Mouse (Mus musculus): ENCODE results near the gene Stbd1. TPM values are rescaled to one million over a fixed set of nuclear protein-coding genes. Genes with fewer than 3 reads are reported as not detected.

The Stbd1 gene
- polyA plus RNA-seq, 1 experiment from 2014 or later = 13.4 TPM

DNA sequence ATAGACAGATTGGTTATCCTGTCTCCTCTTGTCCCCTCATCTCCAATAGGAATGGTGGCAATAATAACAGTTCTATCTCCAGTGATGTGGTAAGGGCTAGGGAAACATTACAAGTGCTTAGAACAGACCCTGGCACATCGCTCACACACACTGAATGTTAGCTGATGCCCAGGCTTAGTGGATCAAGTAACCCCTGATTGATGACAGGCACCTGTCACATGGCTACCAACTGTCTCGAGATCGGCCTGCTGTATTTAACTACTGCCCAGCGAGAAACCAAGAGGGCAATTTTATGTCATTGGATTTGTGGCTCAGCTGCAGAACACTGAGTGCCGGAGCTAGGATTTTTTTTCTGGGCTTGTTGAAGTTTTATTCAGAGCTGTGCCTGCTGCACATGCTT, 7.8 kb upstream of the Stbd1 start:
- H3K4me2 ChIP-seq = no peak overlapping the region
- no peaks in the 10 kb centered on the region for H3K36me3 ChIP-seq
- H3K27ac ChIP-seq = no peak overlapping the region
- no peaks in the 10 kb centered on the region for H3K27me3 ChIP-seq
- no peak for ATAC-seq (ENCODE audit: insufficient number of reproducible peaks, insufficient read depth, low FRiP score, low TSS enrichment, low read depth)
- 78% methylated on average over 5 of the region's 5 CpGs for WGBS
- no peaks in the 10 kb centered on the region for H3K4me1 ChIP-seq
- no peak overlapping the region for H3K9ac ChIP-seq
- no peak overlapping the region for H3K4me3 ChIP-seq
- no peaks in the 10 kb centered on the region for H3K9me3 ChIP-seq

- no peak for ATAC-seq (ENCODE audit: insufficient number of reproducible peaks, insufficient read depth, low FRiP score, low TSS enrichment, low read depth)
- no peak overlapping the region for H3K27ac ChIP-seq
- WGBS = 90% methylated on average over 8 of the region's 8 CpGs
- H3K4me2 ChIP-seq = no peak overlapping the region
- H3K9ac ChIP-seq = no peak overlapping the region
- H3K27me3 ChIP-seq = peaks cover 4% of the 10 kb centered on the region
- H3K36me3 ChIP-seq = no peaks in the 10 kb centered on the region
- H3K4me1 ChIP-seq = no peaks in the 10 kb centered on the region
- H3K4me3 ChIP-seq = no peak overlapping the region
- H3K9me3 ChIP-seq = no peaks in the 10 kb centered on the region
Measured at GRCm38 (mm10) chr5:92596865-92597264, 6.0 kb upstream of the Stbd1 start.

DNA sequence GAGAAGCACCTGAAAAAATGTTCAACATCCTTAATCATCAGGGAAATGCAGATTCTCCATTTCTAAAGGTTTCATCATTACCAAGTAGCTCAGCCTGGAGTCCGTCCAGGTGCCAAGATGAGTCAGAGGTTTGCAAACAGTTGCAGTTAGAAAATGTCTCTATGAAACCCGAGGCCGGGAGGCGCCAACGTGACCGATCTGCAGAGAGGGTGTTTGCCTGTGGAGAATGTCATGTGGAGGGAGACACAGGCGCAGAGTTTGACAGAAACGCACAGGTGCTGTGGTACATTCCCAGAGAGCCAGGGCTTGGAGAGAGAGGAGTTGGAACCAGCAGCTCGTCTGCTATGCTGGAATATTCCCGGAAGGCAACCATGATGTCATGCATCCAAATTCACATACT, 3.8 kb upstream of the Stbd1 start:
- no peak overlapping the region for H3K27ac ChIP-seq
- no peak overlapping the region for H3K9ac ChIP-seq
- WGBS = 79% methylated on average over 10 of the region's 10 CpGs
- H3K9me3 ChIP-seq = no peaks in the 10 kb centered on the region
- no peaks in the 10 kb centered on the region for H3K4me1 ChIP-seq
- H3K4me2 ChIP-seq = no peak overlapping the region
- H3K27me3 ChIP-seq = peaks cover 6% of the 10 kb centered on the region
- ATAC-seq (ENCODE audit: insufficient number of reproducible peaks, insufficient read depth, low FRiP score, low TSS enrichment, low read depth) = no peak
- no peaks in the 10 kb centered on the region for H3K36me3 ChIP-seq
- no peak overlapping the region for H3K4me3 ChIP-seq

DNA sequence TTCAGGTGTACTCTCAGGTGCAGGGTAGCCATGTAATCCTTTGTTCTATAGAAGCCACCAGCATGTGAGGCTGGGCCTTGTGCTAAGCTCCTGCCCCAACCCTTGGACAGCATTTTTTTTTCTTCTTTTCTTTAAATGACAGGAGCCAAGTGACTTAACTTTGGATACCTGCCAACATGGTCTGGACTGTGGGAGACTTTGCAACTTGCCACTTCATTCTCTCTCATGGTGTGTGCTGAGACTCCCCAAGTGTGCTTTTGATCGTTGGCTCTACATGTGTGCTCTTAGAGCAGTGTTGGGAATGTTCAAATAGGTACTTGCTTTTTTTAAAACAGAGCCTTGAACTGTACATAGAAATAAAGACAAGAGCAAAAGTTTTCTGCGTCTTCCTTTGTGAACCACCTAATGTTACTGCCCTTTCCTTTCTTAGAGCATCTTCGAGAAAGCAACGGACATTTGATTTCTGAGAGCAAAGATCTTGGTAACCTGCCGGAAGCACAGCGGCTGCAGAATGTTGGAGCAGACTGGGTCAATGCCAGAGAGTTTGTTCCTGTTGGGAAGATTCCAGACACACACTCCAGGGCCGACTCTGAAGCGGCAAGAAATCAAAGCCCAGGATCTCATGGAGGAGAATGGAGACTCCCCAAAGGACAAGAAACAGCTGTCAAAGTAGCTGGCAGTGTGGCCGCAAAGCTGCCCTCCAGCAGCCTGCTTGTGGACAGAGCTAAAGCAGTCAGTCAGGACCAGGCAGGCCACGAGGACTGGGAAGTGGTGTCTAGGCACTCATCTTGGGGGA, 1.8 kb downstream of the Stbd1 start:
- H3K9me3 ChIP-seq = no peaks in the 10 kb centered on the region
- 79% methylated on average over 10 of the region's 10 CpGs for WGBS

GRCm38 (mm10) chr5:92607492-92608229, 4.8 kb downstream of the Stbd1 start:
- H3K4me2 ChIP-seq = no peak overlapping the region
- H3K4me1 ChIP-seq = no peaks in the 10 kb centered on the region
- no peak overlapping the region for H3K9ac ChIP-seq
- no peaks in the 10 kb centered on the region for H3K27me3 ChIP-seq
- H3K9me3 ChIP-seq = no peaks in the 10 kb centered on the region
- 83% methylated on average over 5 of the region's 5 CpGs for WGBS
- H3K27ac ChIP-seq = no peak overlapping the region
- no peak overlapping the region for H3K4me3 ChIP-seq
- H3K36me3 ChIP-seq = peaks cover 4% of the 10 kb centered on the region; the same call in 1 of the 2 replicates
- ATAC-seq (ENCODE audit: insufficient number of reproducible peaks, insufficient read depth, low FRiP score, low TSS enrichment, low read depth) = no peak

More for the DNA sequence above, 1.8 kb downstream of the Stbd1 start:
- Histone ChIP-seq H3K36me3 (peaks cover 4% of the 10 kb centered on the region; the same call in 1 of the 2 replicates), H3K4me3 (no peak overlapping the region), H3K9ac (no peak overlapping the region), H3K27me3 (peaks cover 6% of the 10 kb centered on the region), H3K4me2 (no peak overlapping the region), H3K27ac (no peak overlapping the region), H3K4me1 (no peaks in the 10 kb centered on the region)
- ATAC-seq (ENCODE audit: insufficient number of reproducible peaks, insufficient read depth, low FRiP score, low TSS enrichment, low read depth) = no peak

- H3K27me3 ChIP-seq = no peaks in the 10 kb centered on the region
- H3K27ac ChIP-seq = no peak overlapping the region
- H3K4me1 ChIP-seq = no peaks in the 10 kb centered on the region
- WGBS = 89% methylated on average over 4 of the region's 4 CpGs
- no peak overlapping the region for H3K9ac ChIP-seq
- no peak overlapping the region for H3K4me2 ChIP-seq
- ATAC-seq (ENCODE audit: insufficient number of reproducible peaks, insufficient read depth, low FRiP score, low TSS enrichment, low read depth) = no peak
- H3K4me3 ChIP-seq = no peak overlapping the region
- no peaks in the 10 kb centered on the region for H3K36me3 ChIP-seq
- no peaks in the 10 kb centered on the region for H3K9me3 ChIP-seq
Measured at GRCm38 (mm10) chr5:92612756-92613155, 9.9 kb downstream of the Stbd1 start.

GRCm38 (mm10) chr5:92621883-92622282, 19.0 kb downstream of the Stbd1 start:
- Histone ChIP-seq H3K4me3 (no peak overlapping the region), H3K4me2 (no peak overlapping the region), H3K9ac (no peak overlapping the region), H3K9me3 (no peaks in the 10 kb centered on the region), H3K4me1 (no peaks in the 10 kb centered on the region), H3K36me3 (no peaks in the 10 kb centered on the region), H3K27me3 (no peaks in the 10 kb centered on the region), H3K27ac (no peak overlapping the region)
- 64% methylated on average over 5 of the region's 5 CpGs for WGBS
- ATAC-seq (ENCODE audit: insufficient number of reproducible peaks, insufficient read depth, low FRiP score, low TSS enrichment, low read depth) = no peak

- Histone ChIP-seq H3K9ac (no peak overlapping the region), H3K36me3 (no peaks in the 10 kb centered on the region), H3K9me3 (no peaks in the 10 kb centered on the region), H3K4me3 (no peak overlapping the region), H3K4me2 (no peak overlapping the region), H3K4me1 (no peaks in the 10 kb centered on the region), H3K27me3 (no peaks in the 10 kb centered on the region), H3K27ac (no peak overlapping the region)
- 72% methylated on average over 7 of the region's 7 CpGs for WGBS
- no peak for ATAC-seq (ENCODE audit: insufficient number of reproducible peaks, insufficient read depth, low FRiP score, low TSS enrichment, low read depth)
Measured at GRCm38 (mm10) chr5:92627896-92628295, 25.1 kb downstream of the Stbd1 start.

- Histone ChIP-seq H3K27me3 (no peaks in the 10 kb centered on the region), H3K9ac (no peak overlapping the region), H3K4me3 (no peak overlapping the region), H3K36me3 (no peaks in the 10 kb centered on the region), H3K4me2 (no peak overlapping the region), H3K9me3 (no peaks in the 10 kb centered on the region), H3K4me1 (no peaks in the 10 kb centered on the region), H3K27ac (no peak overlapping the region)
- 58% methylated on average over 4 of the region's 4 CpGs for WGBS
- ATAC-seq (ENCODE audit: insufficient number of reproducible peaks, insufficient read depth, low FRiP score, low TSS enrichment, low read depth) = no peak
Measured at GRCm38 (mm10) chr5:92633526-92633925, 30.7 kb downstream of the Stbd1 start.

GRCm38 (mm10) chr5:92634916-92635315, 32.1 kb downstream of the Stbd1 start:
- no peaks in the 10 kb centered on the region for H3K36me3 ChIP-seq
- WGBS = 75% methylated on average over 3 of the region's 3 CpGs
- no peak overlapping the region for H3K4me2 ChIP-seq
- H3K9ac ChIP-seq = no peak overlapping the region
- H3K9me3 ChIP-seq = no peaks in the 10 kb centered on the region
- no peak overlapping the region for H3K4me3 ChIP-seq
- no peak overlapping the region for H3K27ac ChIP-seq
- H3K4me1 ChIP-seq = no peaks in the 10 kb centered on the region
- no peak for ATAC-seq (ENCODE audit: insufficient number of reproducible peaks, insufficient read depth, low FRiP score, low TSS enrichment, low read depth)
- H3K27me3 ChIP-seq = no peaks in the 10 kb centered on the region

- 88% methylated on average over 5 of the region's 5 CpGs for WGBS
- Histone ChIP-seq H3K36me3 (no peaks in the 10 kb centered on the region), H3K4me3 (no peak overlapping the region), H3K4me2 (no peak overlapping the region), H3K27me3 (no peaks in the 10 kb centered on the region), H3K4me1 (no peaks in the 10 kb centered on the region), H3K27ac (no peak overlapping the region), H3K9me3 (no peaks in the 10 kb centered on the region), H3K9ac (no peak overlapping the region)
- no peak for ATAC-seq (ENCODE audit: insufficient number of reproducible peaks, insufficient read depth, low FRiP score, low TSS enrichment, low read depth)
Measured at GRCm38 (mm10) chr5:92635891-92636290, 33.0 kb downstream of the Stbd1 start.

GRCm38 (mm10) chr5:92640861-92641260, 38.0 kb downstream of the Stbd1 start:
- Histone ChIP-seq H3K27ac (no peak overlapping the region), H3K36me3 (no peaks in the 10 kb centered on the region), H3K4me3 (no peak overlapping the region), H3K27me3 (no peaks in the 10 kb centered on the region), H3K4me2 (no peak overlapping the region), H3K9me3 (no peaks in the 10 kb centered on the region), H3K4me1 (no peaks in the 10 kb centered on the region), H3K9ac (no peak overlapping the region)
- ATAC-seq (ENCODE audit: insufficient number of reproducible peaks, insufficient read depth, low FRiP score, low TSS enrichment, low read depth) = no peak
- 83% methylated on average over 3 of the region's 3 CpGs for WGBS
